Mouse (Mus musculus) cerebellum, adult 9-11 months (tissue): ENCODE measurements around the gene Phactr2.
"Not testable (repeated sequence)": the region's sequence is repeated elsewhere in the genome, so short reads cannot be mapped to it uniquely, and the experiment has no call there.

Source experiments
- DNase-seq: peaks from one replicate; pipeline ENCODE4 v3.0.0; 2022

The Phactr2 gene

DNA sequence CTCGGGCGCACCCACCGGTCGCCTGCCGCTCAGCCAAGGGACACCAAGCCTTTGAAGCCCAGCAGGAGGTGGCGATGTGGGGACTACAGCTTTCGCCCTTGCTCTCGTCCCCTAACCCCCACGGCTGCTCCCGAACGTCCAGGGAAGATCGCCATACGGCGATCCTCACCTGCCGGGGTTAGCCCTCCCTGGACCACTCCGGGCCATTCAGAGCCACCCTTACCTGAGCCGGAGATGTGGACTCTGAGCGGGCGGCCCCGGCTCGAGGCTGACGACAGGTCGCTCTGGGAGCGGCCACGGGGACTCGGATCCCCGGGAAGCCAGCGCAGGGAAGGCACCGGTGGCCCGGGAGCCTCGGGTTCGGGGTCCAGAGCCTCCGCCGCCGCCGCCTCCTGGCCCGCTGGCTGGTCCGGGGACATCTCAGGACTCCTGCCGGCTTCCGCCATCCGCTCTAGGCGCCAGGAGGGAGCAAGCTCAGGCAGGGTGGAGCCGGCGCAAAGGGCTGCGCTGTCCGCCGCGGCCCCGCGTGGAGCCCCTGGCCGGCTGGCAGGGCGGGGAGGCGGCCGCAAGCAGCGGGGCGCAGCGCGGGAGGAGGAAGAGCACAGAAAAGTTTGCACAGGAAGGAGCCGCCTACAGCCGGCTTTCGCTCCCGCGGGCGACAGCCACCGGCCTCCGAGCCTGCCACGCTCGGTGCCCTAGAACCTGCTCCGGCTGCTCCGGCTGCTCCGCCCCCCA lies at the start of gene Phactr2:
Phactr2 (minus strand) TSS at position 580 of the 735 bp plus-strand sequence.
- DNase-seq: peak; percentile 12

DNA sequence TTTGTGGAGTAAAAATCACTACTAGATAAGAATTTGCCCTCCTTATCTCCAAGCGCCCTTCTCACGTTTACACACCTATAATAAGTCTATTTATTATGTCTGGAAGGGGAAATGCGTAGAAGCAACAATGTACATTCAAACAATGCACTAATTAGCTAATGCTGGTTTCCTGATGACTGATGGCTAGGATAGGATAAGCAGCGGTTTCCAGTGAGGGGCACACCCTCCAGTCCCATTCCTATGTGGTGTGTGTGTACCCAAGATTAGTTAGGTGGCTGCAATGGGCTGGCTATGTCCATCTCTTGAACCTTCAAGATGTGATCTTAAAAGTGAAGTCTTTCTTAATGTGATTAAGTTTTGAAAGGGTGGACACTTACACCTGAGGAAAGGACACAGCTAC lies 47.6 kb upstream of the Phactr2 start:
- DNase-seq: no peak

DNA sequence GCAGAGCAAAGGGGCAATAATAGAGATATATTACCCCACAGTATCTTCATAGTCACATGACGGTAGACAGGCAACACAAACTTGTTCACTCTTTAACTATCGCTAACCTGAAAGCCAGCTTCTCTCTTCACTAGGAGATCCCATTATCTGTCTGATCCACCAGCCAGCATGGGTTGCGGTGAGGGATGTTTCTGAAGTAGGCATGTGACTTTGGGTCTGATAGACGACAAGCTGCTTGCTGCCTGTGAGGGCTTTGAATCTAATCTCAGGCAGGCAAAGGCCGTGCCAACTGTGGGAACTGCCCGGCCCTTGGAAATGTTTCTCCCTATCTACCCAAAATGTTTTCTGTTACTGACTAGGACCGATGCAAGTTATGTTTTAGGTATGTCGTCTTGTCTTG lies 28.2 kb upstream of the Phactr2 start:
- peak; percentile 9 for DNase-seq

DNA sequence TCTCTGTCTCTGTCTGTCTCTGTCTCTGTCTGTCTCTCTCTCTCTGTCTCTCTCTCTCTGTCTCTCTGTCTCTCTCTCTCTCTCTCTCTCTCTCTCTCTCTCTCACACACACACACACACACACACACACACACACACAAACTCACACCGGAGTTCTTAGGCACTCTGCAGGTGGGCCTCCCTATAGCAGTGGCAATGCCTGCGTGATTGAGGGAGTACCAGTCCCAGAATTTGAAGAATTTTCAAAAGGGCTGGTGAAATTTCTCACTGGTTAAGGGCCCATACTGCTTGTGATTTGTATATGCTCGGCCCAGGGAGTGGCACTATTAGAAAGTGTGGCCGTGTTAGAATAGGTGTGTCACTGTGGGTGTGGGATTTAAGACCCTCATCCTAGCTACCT lies 27.3 kb upstream of the Phactr2 start:
- peak; percentile 11 for DNase-seq

DNA sequence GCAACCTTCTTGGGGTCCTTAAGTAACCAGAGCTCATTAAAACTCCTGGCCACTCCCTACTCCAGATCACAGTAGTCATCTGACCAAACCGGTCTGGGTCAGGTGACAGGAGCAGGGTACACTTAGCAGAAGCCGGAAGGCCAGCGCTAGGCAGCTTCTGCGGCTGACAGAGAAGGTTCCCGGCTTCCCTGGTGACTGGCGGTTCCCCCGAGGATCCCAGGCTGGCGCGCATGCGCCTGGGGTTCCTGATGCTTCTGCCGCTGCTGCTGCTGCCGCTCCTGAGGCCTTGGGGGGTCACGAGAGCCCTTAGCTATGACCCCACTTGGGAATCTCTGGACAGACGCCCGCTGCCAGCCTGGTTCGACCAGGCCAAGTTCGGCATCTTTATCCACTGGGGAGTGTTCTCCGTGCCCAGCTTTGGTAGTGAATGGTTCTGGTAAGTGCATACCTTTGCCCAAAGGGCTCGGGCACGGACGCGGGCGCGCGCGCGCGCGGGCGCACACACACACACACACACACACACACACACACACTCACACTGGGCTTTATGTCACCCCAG lies 26.8 kb upstream of the Phactr2 start:
- peak; percentile 88 for DNase-seq

DNA sequence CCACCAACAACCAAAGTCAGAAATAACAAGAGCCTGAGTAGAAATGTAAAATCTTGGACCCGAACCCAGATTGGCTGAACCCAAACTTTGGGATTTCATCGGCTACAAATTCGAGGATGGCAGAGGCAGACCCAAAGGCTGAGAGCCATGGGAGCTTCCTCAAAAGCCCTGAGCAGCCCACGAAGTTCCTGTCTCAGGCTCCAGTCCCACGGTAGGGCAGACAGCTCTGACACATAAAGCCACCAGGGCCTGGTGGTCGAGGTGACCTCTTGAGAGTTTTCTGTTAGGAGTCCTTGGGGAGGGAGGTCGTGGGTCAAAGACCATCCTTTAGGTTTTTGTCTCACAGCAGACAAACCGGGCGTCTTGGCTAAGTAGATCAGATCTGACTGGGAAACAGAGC lies 26.3 kb upstream of the Phactr2 start:
- DNase-seq: no peak

DNA sequence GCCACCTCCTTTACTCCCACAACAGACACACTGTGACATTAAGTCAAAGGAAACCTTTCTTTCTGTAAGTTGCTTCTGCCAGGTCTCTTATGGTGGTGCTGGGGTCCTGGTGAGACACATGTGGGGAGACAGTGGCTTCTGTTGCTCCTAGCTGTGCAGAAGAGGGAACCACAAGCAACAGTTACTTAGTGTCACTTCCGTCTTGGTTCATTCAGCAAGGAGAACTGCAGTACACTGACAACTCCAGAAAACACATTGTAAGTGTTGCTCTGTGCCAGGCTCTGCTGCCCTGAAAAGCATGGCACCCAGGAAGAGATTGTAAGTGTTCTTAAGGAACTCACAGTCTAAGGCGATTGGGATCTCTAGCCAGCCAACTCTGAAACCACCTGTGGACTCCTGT lies 25.1 kb upstream of the Phactr2 start, which contains the start of gene Fuca2:
Fuca2 (plus strand) TSS at position 210 of the 400 bp plus-strand sequence.
- DNase-seq: no peak

DNA sequence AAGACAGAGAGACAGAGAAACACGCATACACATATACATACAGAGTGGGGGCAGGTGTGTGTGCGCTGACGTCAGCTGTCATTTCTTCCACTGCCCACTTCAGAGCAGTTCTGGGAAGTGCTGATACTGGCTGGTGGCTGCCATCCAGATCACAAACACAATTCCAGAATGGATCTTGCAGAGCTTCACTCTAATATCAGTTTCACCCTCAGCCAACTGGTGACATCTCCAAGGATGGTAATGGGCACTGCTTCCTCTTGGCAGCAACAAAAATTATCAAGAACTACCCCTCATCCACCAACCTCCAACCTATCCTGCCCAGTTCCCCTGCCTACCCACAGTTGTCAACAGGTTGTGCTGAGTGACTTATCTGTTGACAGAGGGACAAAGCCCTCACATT lies 22.1 kb upstream of the Phactr2 start:
- no peak for DNase-seq

DNA sequence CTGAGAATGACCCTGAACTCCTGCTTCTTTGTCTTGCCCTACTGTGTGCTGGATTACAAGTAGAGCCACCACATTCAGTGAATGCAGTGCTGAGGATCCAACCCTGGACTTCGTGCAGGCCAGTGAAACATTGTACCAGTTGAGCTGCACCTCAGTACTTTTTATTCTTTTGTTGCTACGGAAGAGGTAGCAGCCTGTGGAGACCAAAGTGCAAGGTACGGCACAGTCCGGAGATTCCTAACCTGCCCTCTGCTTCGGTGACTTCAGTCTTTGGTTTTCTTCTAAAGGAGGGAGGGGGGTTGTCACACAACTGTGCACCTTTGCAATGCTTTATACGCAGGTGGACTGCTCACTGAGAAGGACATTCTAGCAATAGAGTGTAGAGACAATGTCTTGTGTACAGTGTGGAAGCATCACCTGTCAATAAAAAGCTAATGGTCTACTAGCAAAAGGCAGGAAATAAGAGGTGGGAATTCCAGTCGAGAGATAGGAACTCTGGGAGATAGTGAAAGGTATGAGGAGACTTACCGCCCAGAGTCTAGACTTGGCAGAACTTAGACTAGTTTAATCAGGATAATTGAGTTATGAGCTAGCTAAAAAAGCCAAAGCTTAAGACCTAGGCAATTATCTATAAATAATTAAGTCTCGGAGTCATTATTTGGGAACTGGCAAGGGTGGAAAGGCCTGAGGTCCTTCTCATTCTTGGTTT lies 19.9 kb upstream of the Phactr2 start:
- no peak for DNase-seq

DNA sequence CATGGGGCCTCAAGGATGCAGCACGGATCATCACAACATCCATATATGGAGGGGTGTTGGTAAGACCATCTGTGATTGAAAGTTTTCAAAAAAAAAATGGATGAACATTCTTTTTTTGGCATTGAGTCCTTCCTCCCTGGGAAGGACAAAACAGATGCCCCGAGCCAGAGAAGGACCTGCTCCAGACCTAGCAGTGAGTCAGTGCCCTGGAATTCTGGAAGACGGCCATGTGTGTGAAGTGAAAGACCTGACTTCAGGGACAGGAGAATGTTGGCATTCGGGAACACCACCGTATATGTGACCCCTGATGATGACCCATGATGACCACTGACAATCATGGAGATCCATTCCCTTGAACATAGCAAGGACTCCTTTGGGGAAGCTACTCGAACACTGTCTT lies 15.5 kb upstream of the Phactr2 start:
- no peak for DNase-seq

DNA sequence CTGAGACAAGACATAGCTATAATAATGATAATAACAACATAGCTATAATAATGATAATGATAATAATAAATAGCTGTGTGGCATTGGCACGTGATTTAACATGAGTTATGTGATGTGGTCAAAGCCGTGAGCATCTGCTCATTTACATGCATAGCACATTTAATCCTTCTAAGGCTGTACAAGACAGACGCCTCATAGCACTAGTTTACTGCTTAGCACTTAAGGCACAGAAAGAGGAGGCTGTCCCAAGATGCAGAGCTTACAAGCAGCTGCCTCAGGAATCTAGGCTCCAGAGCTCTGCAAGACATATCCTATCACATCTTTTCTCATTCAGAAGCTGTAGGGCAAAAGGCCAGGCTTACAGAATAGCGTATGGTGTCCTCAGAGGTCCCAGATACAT lies 11.7 kb upstream of the Phactr2 start:
- DNase-seq: no peak

DNA sequence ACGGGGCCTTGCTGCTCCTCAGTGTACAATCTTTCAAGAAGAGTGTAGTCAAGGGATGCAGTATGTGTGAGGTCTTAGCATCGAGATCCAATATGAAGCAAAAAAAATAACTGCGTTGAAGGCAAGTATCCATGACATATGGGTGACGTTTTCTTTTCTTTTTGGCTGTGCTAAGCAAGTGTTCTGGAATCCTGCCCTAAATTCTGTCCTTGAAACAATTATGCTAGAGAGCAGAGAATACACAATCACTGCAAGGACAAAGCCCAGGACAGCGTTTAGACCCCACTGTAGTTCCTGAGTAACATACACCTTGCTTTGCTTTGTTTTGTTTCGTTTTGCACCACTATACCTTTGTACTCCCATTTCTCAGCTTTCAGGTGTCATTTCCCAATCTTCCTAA lies 5.1 kb upstream of the Phactr2 start:
- no peak for DNase-seq

DNA sequence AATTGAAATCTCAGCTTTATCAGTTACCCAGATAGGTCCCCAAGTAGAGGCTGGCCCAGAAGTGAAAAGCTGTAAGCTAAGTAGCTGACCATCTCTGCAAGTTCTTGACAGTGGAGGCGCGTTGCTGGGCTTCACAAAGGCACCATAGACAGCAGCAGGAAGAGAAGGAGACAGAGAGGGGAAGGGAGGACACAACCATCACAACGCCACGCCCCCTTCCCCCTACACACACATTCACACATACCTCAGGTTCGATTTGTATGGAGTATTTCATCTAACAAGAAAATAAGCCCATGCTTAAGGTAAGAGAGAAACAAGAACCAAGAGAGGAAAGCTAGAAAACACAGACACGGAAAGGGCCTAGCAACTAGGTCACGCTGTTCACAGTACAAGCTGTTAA lies 909 bp upstream of the Phactr2 start:
- no peak for DNase-seq

DNA sequence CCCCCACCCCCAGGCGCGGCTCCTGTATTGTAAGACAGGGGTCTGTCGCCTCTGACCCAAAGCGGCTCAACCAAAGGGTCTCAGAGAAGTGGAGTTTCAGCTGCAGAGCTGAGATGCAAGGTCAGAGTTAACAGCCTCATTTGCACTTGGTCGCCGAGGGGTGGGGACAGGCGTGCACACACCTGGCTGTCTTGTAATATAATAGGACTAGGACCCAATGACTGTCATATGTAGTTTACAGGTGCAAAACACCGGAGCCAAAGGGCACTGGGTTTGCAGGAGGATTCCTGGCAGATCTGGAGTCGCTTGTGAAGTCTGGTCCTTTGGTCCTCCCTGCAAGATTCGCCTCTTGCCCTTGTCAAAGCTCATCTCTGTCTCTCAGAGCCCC lies 350 bp upstream of the Phactr2 start:
- no peak for DNase-seq

DNA sequence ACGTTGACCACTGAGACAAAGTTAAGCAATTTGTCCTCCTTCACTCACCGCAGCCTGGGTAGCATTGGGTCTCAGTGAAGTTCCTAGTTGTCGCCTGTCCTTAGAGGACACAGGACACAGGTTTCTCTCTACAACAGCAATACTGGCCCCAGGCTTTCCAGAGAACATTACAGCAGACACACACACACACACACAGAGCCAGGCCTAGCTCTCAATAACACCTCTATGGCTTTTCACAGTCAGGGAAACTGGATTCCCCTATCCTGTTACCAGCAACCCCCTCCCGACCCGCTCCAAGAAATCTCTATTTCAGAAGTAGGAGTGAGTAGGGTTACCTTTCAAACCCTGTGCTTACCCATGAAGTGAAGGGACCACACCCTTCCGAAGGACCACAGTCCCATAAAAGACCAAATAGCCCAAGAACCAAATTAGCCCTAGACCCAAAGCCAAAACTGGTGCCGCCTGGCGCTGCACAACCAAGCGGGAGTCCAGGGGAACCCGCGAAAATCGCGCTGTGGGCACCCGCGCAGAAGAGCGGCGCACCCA lies 852 bp downstream of the Phactr2 start:
- no peak for DNase-seq

DNA sequence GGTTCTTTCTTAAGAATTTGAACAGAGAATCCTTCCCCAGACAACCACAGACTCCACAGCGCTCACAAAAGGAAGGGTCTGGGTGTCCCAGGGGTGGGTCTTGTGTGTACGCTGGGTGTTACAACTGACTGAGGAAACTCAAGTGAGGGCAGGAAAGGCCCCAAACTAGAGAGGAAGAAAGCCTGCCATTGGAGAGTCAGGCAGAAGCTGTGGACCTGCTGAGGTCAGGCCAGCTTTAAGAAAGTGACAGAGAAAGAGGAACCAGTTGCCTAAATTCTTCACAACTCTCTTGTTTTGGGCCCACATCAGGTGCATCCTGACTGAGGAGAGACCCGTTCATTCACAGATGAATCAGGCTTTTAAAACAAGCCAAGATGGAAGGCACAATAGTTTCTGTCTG lies 4.0 kb downstream of the Phactr2 start:
- DNase-seq: no peak

DNA sequence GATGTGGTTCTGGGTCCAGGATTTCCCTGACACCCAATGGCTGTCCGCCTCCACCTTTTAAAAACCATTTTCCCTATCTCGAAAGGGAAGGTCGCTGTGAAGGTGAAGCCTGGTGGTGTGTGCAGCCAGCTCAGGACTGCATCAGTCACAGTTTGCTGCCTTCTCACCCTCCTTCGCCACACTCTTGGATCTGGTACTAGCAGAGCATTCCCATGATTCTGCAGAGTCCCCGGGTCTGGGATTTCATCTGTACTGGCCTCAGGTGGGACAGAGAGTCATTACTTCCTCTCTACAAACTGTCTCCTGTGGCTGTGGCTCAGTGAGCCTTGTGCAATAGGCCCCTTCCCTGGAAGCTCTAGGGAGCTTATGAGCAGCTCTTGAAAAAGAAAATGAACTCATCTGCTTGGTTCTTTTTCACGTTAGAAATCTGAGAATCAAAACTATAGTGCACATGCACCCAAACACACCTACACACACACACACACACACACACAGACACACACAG lies 6.1 kb downstream of the Phactr2 start:
- not testable (repeated sequence) for DNase-seq

DNA sequence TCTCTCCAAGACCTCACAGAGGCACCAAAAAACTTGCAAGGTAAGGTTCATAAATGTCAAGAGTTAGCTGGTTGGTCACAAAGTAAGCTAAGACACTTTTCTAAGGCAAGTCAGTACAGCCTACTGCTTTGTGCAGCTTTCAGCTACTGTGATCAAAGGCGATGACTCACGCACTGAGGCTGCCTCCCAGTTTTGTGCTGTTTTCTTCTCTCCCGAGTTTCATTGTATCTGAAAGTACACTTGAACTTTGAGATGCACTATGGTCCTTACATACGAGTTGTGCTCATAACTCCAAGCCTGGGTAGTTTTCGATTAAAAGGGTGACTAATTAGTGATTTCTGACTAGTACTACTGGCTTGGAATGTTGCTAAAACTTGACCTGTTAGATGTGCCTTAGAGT lies 7.3 kb downstream of the Phactr2 start:
- DNase-seq: no peak

DNA sequence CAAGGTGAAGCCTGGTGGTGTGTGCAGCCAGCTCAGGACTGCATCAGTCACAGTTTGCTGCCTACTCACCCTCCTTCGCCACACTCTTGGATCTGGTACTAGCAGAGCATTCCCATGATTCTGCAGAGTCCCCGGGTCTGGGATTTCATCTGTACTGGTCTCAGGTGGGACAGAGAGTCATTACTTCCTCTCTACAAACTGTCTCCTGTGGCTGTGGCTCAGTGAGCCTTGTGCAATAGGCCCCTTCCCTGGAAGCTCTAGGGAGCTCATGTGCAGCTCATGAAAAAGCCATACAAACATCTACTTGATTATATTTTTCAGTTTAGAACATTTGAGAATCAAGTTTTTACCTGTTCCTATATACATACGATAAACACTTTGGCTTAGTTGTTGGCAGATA lies 9.9 kb downstream of the Phactr2 start:
- DNase-seq: not testable (repeated sequence)

DNA sequence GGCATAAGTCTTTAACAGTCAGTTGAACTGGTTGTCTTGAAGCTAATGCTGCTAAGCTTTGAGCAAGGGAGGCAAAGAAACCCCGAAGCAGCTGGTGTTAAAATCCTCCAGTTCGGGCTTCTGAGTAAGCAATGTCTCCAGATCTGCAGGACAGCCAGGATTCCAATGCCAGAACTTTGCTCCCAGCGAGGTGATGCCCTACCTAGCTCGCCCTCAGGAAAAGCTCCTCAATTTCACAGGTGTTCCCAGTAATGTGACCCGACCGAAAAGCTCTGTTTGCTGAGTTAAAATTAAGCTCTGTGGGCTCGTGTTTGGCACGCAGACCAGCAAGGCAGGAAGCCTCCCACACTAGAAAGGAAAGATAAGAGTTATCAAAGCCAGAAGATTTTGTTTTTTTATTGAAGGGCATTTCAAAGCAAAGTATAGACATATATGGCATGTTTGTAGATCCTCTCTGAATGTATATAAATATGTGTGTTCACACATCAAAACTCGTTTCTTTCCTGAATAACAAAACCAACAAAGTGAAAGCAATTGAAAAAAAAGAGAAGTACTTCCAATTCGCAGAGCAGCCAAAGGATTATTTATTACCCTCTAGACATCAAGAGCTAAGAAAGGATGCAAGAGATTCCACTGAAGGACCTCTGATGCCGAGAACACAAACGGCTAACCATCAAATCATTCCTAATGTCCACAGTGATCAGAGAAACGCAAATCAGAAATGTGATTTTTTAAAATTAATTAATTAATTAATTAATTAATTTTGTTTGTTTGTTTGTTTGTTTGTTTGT lies 20.8 kb downstream of the Phactr2 start:
- peak; percentile 28 for DNase-seq

DNA sequence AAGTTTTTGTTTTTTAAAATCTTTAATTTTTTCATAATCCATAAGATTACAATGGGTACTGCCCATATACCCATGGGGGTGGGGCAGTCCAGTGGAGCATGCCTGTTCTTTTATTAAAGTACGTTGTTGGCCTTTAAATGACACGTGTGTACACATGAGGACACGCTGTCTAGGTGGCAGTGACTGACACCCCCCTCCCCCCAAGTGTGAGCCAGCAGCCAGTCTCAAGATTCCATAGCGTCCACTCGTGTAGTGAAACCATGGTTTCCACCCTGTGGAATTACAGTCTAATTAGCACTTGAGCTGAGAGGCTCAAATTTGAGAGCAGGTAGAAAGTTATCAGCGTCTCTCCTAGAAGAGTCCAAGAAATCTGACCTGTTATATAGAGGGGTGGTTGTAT lies 22.6 kb downstream of the Phactr2 start:
- DNase-seq: no peak

DNA sequence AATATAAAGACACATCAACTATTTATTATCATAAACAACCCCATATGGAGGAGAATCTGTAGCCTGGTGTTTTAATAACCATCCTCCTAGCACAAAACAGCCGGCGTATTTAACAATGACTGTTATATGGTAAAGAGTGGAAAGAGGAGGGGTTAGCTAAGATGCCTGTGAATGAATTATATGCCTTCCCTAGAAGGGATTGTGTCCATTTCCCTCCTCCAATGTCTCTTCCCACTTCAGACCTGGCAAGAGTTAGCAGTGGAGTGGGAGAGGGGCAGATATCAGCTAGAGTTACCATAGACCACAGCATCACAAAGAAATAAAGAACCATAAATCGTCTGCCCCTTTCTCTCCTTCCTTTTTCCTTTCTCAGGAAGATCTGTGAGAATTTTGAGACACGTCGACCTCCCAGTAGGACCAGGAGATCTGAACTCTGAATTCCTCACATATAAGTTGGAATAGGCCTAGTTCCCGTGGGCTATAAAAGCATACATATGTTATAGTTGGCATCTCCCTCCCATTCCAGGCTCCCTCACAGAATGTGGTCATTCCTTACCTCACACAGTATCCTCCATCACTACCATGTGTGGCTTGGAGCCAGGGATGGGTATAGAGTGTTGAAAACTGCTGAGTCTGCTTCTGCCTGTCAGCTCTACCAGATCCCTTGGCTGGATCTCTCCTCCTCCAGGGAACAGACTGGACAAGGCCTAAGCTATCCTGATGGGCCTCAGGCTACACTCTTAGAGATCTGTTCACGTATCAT lies 25.7 kb downstream of the Phactr2 start:
- DNase-seq: no peak
